Mouse (Mus musculus) bone marrow, adult 2 months (tissue): ENCODE data around the gene Gal3st2b.
"Not testable (repeated sequence)": the region's sequence is repeated elsewhere in the genome, so short reads cannot be mapped to it uniquely, and the experiment has no call there.

ENCODE experiments used
- CTCF ChIP-seq: fragments of 200-500 bp; IDR thresholded peaks from 2 replicates; pipeline ENCODE4 v1.5.1; 2011; ENCODE audit warnings: low read length, control low read depth; ENCODE audit not compliant: control insufficient read depth, insufficient read depth
- POLR2A ChIP-seq: fragments of 200-500 bp; IDR thresholded peaks from 2 replicates; pipeline ENCODE4 v1.6.1; 2011; ENCODE audit warnings: low read depth, mild to moderate bottlenecking, control low read depth, low read length, borderline replicate concordance; ENCODE audit not compliant: control insufficient read depth

DNA sequence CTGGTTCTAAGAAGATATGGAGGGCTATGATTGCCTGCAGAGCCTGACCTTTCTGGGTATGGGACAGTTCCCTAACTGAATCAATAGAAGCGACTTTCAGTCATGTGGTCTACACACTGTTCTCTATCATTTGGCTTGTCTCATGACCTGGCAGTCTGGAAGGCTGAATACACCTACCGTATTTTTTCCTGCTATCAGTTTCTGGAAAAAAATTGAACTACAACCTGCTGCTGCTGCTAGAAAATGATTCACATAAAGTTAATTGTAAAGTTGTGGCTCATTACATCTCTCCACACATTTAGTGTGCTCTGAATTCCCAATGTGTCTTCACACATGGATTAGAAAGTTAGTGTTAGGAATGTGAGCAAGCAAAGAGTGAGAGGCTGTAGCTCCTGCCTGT is at the start of gene Gal3st2b:
- TF ChIP-seq CTCF, POLR2A: not testable (repeated sequence)
